Mouse (Mus musculus) heart, postnatal 0 days (tissue): ENCODE data around the gene Gm26965.

Source experiments
- CTCF ChIP-seq: IDR thresholded peaks from 2 replicates; pipeline ENCODE4 v1.5.1; 2016; ENCODE audit warnings: antibody characterized with exemption, control low read depth, low read depth
- EP300 ChIP-seq: IDR thresholded peaks from 2 replicates; pipeline ENCODE4 v1.6.1; 2016; ENCODE audit warnings: antibody characterized with exemption, low read depth

DNA sequence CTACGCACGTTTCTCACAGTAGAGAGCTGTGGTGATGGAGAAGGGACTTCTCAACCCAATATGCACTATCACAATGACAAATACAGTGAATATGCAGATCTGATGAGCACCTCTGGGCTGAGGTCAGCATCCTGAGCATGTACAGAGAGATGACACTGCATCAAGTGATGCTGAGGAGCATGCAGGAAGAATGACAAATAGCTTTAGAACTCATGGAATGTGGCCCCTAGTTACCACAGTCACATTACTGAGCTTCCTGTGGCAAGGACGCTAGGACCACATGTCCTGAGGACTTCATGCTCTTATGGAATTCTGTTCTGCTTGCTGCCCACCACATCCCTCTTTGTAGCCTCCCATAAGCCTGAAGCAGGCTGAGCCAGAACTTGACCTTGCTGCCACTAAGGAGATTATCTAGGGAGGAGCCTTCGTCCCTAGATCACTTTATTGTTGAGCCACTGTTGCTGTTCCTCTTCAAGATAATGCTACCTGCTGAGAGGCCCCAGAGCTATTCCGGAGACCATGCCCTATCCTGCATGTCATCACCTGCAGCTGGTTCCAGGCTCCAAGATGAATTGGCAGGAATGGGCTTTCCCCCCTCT is 46.7 kb upstream of the Gm26965 start:
- TF ChIP-seq CTCF: no peak
- no peak for TF ChIP-seq EP300
